Mouse (Mus musculus): ENCODE data around the gene Setd1b. TPM values are rescaled to one million over a fixed set of nuclear protein-coding genes. Genes with fewer than 3 reads are reported as not detected.

Gene Setd1b
- total and polyA plus RNA-seq, 2 experiments, result 1.8 to 7.2 TPM

GRCm38 (mm10) chr5:123129170-123129757 lies 12.7 kb upstream of the Setd1b start:
- Histone ChIP-seq H3K9ac (ENCODE audit: low read depth, low read length) (no peak overlapping the region), H3K4me1 (ENCODE audit: control insufficient read depth, insufficient read depth, low read length) (peaks cover 6% of the 10 kb centered on the region), H3K4me3 (ENCODE audit: insufficient read depth, low read depth, low read length) (no peak overlapping the region)

GRCm38 (mm10) chr5:123130030-123130813 lies 11.8 kb upstream of the Setd1b start:
- Histone ChIP-seq H3K36me3 (ENCODE audit: control insufficient read depth, insufficient read depth, low read length) (peaks cover 6% of the 10 kb centered on the region; the same call in 1 of the 2 replicates), H3K9ac (ENCODE audit: low read depth, low read length) (no peak overlapping the region), H3K4me3 (ENCODE audit: insufficient read depth, low read depth, low read length) (no peak overlapping the region), H3K27ac (replicated peaks; ENCODE audit: insufficient read depth, low read depth, low read length) (no peak overlapping the region), H3K79me2 (ENCODE audit: control insufficient read depth, insufficient read depth, low read length) (no peaks in the 10 kb centered on the region), H3K27me3 (ENCODE audit: control insufficient read depth, insufficient read depth, low read length) (no peaks in the 10 kb centered on the region), H3K4me1 (ENCODE audit: control insufficient read depth, insufficient read depth, low read length) (peaks cover 14% of the 10 kb centered on the region)
- 96% methylated on average over 9 of the region's 9 CpGs for WGBS
- no peak for DNase-seq (ENCODE audit: extremely low read depth, low read depth, low spot score)
- TF ChIP-seq POLR2A (IDR thresholded peaks at IDR 0.05; ENCODE audit: extremely low read depth, insufficient read depth, low read length), result no peak
- TF ChIP-seq CTCF (IDR thresholded peaks at IDR 0.05; ENCODE audit: low read depth, low read length), result no peak

More at GRCm38 (mm10) chr5:123129170-123129757, 12.7 kb upstream of the Setd1b start:
- no peak for DNase-seq (ENCODE audit: extremely low read depth, low read depth, low spot score)
- Histone ChIP-seq H3K36me3 (ENCODE audit: control insufficient read depth, insufficient read depth, low read length) (peaks cover 6% of the 10 kb centered on the region; the same call in 1 of the 2 replicates), H3K27me3 (ENCODE audit: control insufficient read depth, insufficient read depth, low read length) (no peaks in the 10 kb centered on the region), H3K79me2 (ENCODE audit: control insufficient read depth, insufficient read depth, low read length) (no peaks in the 10 kb centered on the region), H3K27ac (replicated peaks; ENCODE audit: insufficient read depth, low read depth, low read length) (no peak overlapping the region)
- TF ChIP-seq CTCF (IDR thresholded peaks at IDR 0.05; ENCODE audit: low read depth, low read length) (no peak), POLR2A (IDR thresholded peaks at IDR 0.05; ENCODE audit: extremely low read depth, insufficient read depth, low read length) (no peak)
- 90% methylated on average over 10 of the region's 10 CpGs for WGBS

DNA sequence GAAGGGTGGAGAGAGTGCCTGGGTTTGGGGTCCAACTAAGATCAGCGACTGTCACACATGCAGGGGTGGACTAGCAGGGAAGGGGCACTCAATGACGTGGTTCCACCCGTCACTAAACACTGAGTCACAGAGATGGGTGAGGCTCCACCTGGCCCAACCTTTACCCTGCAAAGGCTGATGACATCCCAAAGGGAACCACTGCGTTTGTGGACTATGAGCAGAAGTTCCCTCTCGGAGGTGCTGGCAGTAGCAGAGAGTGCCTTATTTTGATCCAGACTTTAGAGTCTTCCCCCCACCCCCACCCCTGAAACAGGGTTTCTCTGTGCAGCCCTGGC lies 11.2 kb upstream of the Setd1b start:
- Histone ChIP-seq H3K4me3 (ENCODE audit: insufficient read depth, low read depth, low read length) (no peak overlapping the region), H3K9ac (ENCODE audit: low read depth, low read length) (no peak overlapping the region), H3K79me2 (ENCODE audit: control insufficient read depth, insufficient read depth, low read length) (no peaks in the 10 kb centered on the region), H3K27me3 (ENCODE audit: control insufficient read depth, insufficient read depth, low read length) (no peaks in the 10 kb centered on the region), H3K36me3 (ENCODE audit: control insufficient read depth, insufficient read depth, low read length) (peaks cover 6% of the 10 kb centered on the region; the same call in 1 of the 2 replicates), H3K27ac (replicated peaks; ENCODE audit: insufficient read depth, low read depth, low read length) (no peak overlapping the region), H3K4me1 (ENCODE audit: control insufficient read depth, insufficient read depth, low read length) (peaks cover 15% of the 10 kb centered on the region)
- no peak for DNase-seq (ENCODE audit: extremely low read depth, low read depth, low spot score)
- WGBS, result 90% methylated on average over 5 of the region's 5 CpGs
- no peak for TF ChIP-seq POLR2A (IDR thresholded peaks at IDR 0.05; ENCODE audit: extremely low read depth, insufficient read depth, low read length)
- TF ChIP-seq CTCF (IDR thresholded peaks at IDR 0.05; ENCODE audit: low read depth, low read length), result no peak

- peak within 1 kb of the TSS; percentile 18; the same call in 1 of the 2 replicates for H3K9ac ChIP-seq (ENCODE audit: low read depth, low read length)
- H3K27me3 ChIP-seq (ENCODE audit: control insufficient read depth, insufficient read depth, low read length), result no peaks in the 10 kb centered on the region
- TF ChIP-seq POLR2A (IDR thresholded peaks at IDR 0.05; ENCODE audit: extremely low read depth, insufficient read depth, low read length) (no peak), CTCF (IDR thresholded peaks at IDR 0.05; ENCODE audit: low read depth, low read length) (peak; percentile 90)
- WGBS, result 2% methylated on average over 44 of the region's 44 CpGs
- peak within 1 kb of the TSS; percentile 27 for H3K4me3 ChIP-seq (ENCODE audit: insufficient read depth, low read depth, low read length)
- H3K79me2 ChIP-seq (ENCODE audit: control insufficient read depth, insufficient read depth, low read length), result no peaks in the 10 kb centered on the region
- peak within 1 kb of the TSS; percentile 16 for H3K27ac ChIP-seq (replicated peaks; ENCODE audit: insufficient read depth, low read depth, low read length)
- H3K36me3 ChIP-seq (ENCODE audit: control insufficient read depth, insufficient read depth, low read length), result peaks cover 6% of the 10 kb centered on the region; the same call in 1 of the 2 replicates
- peaks cover 21% of the 10 kb centered on the region for H3K4me1 ChIP-seq (ENCODE audit: control insufficient read depth, insufficient read depth, low read length)
- peak; percentile 79 for DNase-seq (ENCODE audit: extremely low read depth, low read depth, low spot score)
Measured at GRCm38 (mm10) chr5:123132308-123133071, 9.5 kb upstream of the Setd1b start, which contains the start of gene Rhof. Rhof (minus strand) TSS chr5:123132692.

DNA sequence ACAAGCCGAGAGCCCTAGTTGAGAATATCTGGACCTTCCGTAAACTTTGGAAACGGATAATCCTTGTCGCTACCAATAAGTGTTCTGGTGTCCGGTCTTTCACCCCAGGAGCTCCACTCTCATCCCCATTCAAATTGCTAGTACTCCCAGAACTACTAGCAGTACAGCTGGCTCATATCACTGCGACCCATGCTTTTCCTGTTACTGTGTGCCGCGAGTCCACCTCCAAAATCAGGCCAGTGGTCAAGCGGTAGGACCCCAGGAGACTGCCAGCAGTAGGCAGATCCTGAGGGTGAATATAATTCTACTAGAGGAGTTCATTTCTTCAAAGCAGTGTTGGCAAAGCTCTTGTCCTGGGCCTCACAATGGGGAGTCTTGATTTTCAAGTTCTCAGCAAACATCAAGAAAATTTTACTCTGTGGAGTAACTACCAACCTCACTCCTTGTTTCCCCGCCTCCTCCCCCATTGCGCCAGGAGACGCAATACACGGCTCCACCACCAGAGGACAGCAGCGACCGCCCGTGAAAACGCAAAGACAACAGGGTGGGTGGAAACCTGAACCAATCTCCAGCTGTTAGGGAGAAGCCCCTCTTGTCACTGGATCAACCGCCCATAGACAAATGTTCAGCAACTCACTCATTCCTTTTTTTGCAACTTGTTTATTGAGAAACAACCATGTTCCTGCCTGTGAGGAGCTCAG lies 8.8 kb upstream of the Setd1b start:
- Histone ChIP-seq H3K79me2 (ENCODE audit: control insufficient read depth, insufficient read depth, low read length) (no peaks in the 10 kb centered on the region), H3K27me3 (ENCODE audit: control insufficient read depth, insufficient read depth, low read length) (no peaks in the 10 kb centered on the region), H3K36me3 (ENCODE audit: control insufficient read depth, insufficient read depth, low read length) (peaks cover 6% of the 10 kb centered on the region; the same call in 1 of the 2 replicates), H3K9ac (ENCODE audit: low read depth, low read length) (no peak overlapping the region), H3K27ac (replicated peaks; ENCODE audit: insufficient read depth, low read depth, low read length) (no peak overlapping the region), H3K4me3 (ENCODE audit: insufficient read depth, low read depth, low read length) (no peak overlapping the region), H3K4me1 (ENCODE audit: control insufficient read depth, insufficient read depth, low read length) (peaks cover 21% of the 10 kb centered on the region)
- no peak for TF ChIP-seq POLR2A (IDR thresholded peaks at IDR 0.05; ENCODE audit: extremely low read depth, insufficient read depth, low read length)
- TF ChIP-seq CTCF (IDR thresholded peaks at IDR 0.05; ENCODE audit: low read depth, low read length), result peak; percentile 99
- DNase-seq (ENCODE audit: extremely low read depth, low read depth, low spot score), result peak; percentile 48
- WGBS, result 21% methylated on average over 18 of the region's 18 CpGs
